Mouse (Mus musculus) megakaryocyte-erythroid progenitor cell, adult 5 weeks (primary cell): ENCODE measurements around the gene Trim12c. TPM values are rescaled to one million over a fixed set of nuclear protein-coding genes. Genes with fewer than 3 reads are reported as not detected.

Source experiments
- polyA plus RNA-seq: library from polyadenylated mRNA; stranded (reverse); fragments of >175 nt; gene quantifications from 2 replicates; pipeline ENCODE4 v1.2.3, GENCODE M21; 2012

The Trim12c gene
- polyA plus RNA-seq = 0.45 and 0.74 TPM in 2 replicates

DNA sequence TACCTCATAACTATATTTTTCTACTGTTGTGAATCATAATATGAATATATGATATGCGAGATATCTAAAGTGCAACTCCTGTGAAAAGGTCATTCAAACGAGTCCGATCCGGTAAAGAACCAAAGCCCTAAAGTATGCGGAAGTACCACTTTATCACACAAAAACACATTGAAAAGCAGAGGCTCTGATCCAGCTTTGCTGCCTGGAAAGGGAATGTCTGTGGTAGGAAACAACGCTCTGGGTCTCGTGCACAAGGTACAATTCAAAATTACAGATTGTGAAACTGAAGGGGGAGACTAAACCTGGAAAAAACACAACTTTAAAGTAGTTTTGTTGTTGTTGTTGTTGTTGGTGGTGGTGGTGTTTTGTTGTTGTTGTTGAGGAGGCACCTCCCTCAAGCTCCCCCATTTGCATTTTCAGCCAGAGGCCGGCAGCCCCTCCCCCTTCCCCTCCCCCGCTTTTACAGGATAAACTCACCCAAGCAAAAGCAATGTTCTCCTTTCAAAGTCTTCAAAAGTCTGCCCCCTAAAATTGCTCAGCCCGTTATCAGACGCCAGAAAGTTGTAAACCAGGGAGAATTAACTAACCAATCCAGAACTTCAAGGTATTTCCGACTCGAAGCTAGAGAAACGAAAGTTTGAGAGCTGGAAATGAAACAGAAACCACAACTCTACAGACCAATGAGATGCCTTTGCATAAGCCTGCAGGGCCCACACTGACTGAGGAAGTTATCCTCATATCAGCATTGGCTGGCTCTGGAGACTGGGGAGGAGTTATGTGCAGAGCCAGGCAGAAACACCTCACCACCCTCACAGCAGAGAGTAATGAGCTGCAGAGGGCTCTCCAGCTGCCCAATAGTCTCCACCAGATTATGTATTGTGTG is at the start of gene Trim12c:
Trim12c (minus strand) TSS at position 646 of the 883 bp plus-strand sequence.

DNA sequence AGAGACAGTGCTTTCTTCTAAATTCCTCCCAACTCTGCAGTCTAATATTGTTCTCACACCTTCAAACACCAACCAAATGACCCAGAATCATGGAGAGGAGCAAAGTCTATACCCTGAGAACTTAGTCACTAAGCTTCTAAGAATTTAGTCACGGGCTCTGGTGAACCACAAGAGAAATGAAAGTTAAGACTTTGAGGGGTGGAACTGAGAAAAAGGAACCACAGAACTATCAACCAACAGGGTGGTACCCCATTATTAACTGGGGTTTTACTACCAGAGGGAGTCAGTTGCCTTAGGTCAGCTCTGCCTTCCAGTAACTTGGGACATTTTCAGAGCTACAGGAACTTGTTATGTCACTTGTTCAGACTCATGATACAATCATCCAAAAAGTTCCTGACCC is 47.5 kb upstream of the Trim12c start, which contains the start of gene Trim30c:
Trim30c (minus strand) TSS at position 140 of the 400 bp plus-strand sequence.

DNA sequence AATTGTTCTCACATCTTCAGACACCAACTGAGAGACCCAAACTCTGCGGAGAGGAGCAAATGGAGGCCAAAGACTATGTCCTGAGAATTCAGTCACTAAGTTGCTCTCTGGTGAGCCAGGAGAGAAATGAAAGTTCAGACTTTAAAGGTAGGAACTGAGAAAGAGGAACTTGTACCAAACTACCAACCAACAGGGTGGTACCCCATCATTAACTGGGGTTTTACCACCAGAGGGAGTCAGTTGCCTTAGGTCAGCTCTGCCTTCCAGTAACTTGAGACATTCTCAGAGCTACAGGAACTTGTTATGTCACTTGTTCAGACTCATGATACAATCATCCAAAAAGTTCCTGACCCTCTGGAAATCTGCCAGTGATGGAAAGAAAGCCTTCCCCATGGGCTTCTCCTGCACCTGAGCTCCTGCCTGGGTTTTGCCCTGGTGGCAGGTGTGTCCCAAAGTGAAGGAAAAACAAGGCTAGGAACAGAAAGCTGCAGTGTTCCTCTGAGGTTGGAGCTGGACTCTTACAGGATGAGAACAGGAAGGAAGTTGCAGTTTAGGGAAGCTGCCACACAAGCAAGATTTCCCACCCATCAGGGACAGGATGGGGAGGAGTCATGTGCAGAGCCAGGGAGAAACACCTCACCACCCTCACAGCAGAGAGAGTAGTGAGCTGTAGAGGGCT is 16.7 kb upstream of the Trim12c start, which contains the start of gene Trim30b:
Trim30b (minus strand) TSS at position 149 of the 679 bp plus-strand sequence.

DNA sequence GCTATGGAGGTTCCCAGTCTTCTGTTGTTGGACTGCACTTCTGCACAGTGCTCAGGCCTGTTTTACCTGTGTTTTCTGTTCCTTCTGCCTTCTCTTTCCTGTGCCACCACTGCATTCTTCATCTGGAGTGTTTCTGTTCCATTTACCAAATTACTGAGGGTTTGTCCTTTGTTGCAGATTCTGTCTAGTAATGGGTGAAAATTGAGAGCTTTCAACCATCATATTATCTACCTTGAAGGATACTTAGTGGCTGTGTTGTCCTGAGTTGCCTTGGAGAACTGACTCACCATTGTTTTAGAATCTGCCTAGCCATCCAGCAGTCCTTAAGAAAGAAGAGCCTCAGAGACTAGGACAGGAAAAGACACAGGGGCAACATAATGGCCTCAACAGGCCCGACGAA is 24.0 kb downstream of the Trim12c start, which contains the start of gene Trim34b:
Trim34b (plus strand) TSS at position 301 of the 400 bp plus-strand sequence.

DNA sequence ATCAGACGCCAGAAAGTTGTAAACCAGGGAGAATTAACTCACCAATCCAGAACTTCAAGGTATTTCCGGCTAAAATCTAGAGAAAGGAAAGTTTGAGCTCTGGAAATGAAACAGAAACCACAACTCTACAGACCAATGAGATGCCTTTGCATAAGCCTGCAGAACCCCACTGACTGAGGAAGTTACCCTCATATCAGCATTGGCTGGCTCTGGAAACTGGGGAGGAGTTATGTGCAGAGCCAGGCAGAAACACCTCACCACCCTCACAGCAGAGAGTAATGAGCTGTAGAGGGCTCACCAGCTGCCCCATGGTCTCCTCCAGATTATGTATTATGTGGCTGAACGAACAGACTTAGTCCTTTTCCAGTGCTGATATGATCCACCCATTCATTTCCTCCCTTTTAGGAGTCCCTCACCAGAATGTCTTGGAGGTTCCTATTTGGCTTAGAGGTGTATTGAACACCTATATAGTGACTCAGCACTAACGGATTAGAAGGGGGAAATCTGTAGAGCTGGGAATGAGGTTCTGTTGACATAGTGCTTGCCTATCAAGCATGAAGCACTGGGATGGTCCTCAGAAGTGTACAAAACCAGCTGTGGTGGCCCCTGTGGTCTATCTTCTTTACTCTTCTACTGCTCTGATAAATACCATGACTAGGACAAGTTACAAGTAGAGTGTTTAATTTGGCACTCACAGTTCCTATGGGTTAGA is 37.6 kb downstream of the Trim12c start, which contains the start of gene Trim12a:
Trim12a (minus strand) TSS at position 98 of the 712 bp plus-strand sequence.

Other genes with a start within 250 kb of the Trim12c start
- 0.02 TPM in 1 of 2 replicates, not detected in the other for gene Olfr646, start 248.5 kb downstream of the Trim12c start, polyA plus RNA-seq
- gene Ubqln5, start 223.5 kb downstream of the Trim12c start, polyA plus RNA-seq = 0.03 TPM in 1 of 2 replicates, not detected in the other
- gene Olfr643, start 216.0 kb downstream of the Trim12c start, polyA plus RNA-seq = not detected in 2 replicates
- gene Ubqln3, start 210.1 kb downstream of the Trim12c start, polyA plus RNA-seq = not detected in 2 replicates
- not detected in 2 replicates for gene Ubqlnl, start 202.8 kb downstream of the Trim12c start, polyA plus RNA-seq
- not detected in 2 replicates for gene Olfm5, start 188.5 kb downstream of the Trim12c start, polyA plus RNA-seq
- not detected in 2 replicates for gene Olfr648, start 170.0 kb downstream of the Trim12c start, polyA plus RNA-seq
- not detected in 2 replicates for gene Olfr649, start 157.4 kb downstream of the Trim12c start, polyA plus RNA-seq
- 0.40 and 1.2 TPM in 2 replicates for gene Trim6, start 134.6 kb downstream of the Trim12c start, polyA plus RNA-seq
- 0.38 and 0.74 TPM in 2 replicates for gene Trim34a, start 108.9 kb downstream of the Trim12c start, polyA plus RNA-seq
- gene Trim5, start 65.3 kb downstream of the Trim12c start, polyA plus RNA-seq = 0.14 and 0.16 TPM in 2 replicates
- gene Trim12a, start 37.9 kb downstream of the Trim12c start, polyA plus RNA-seq = 2.4 and 3.0 TPM in 2 replicates
- gene Trim34b, start 23.9 kb downstream of the Trim12c start, polyA plus RNA-seq = not detected in 2 replicates
- 0.12 TPM in 1 of 2 replicates, not detected in the other for gene Trim30b, start 16.5 kb upstream of the Trim12c start, polyA plus RNA-seq
- gene Trim30c, start 47.5 kb upstream of the Trim12c start, polyA plus RNA-seq = not detected in 2 replicates
- gene Trim30a, start 111.8 kb upstream of the Trim12c start, polyA plus RNA-seq = 1.5 and 5.2 TPM in 2 replicates
- gene Trim30d, start 154.5 kb upstream of the Trim12c start, polyA plus RNA-seq = 0.48 and 0.60 TPM in 2 replicates
- not detected in 2 replicates for gene Olfr651, start 196.8 kb upstream of the Trim12c start, polyA plus RNA-seq
- not detected in 2 replicates for gene Olfr652, start 207.5 kb upstream of the Trim12c start, polyA plus RNA-seq
- not detected in 2 replicates for gene Olfr653, start 224.0 kb upstream of the Trim12c start, polyA plus RNA-seq
- gene Olfr654, start 233.7 kb upstream of the Trim12c start, polyA plus RNA-seq = not detected in 2 replicates
- gene Olfr655, start 248.4 kb upstream of the Trim12c start, polyA plus RNA-seq = not detected in 2 replicates